Mouse (Mus musculus) frontal cortex, postnatal 10 days (tissue): ENCODE measurements at regions not wholly inside any gene's neighbourhood (a gene's known extent, or its start where the extent isn't known, plus 50 kb on each side); places are given as distances from the start of the nearest gene placed in this dataset.
A peak's percentile ranks its signal among the peaks of the same experiment; 100 is the strongest.

Experiments
- DNase-seq, 2 experiments: peaks; one replicate each; pipeline ENCODE4 v3.0.0; 2022; ENCODE audit warnings: low spot score in 2 of 2, mixed read lengths in 1 of 2

DNA sequence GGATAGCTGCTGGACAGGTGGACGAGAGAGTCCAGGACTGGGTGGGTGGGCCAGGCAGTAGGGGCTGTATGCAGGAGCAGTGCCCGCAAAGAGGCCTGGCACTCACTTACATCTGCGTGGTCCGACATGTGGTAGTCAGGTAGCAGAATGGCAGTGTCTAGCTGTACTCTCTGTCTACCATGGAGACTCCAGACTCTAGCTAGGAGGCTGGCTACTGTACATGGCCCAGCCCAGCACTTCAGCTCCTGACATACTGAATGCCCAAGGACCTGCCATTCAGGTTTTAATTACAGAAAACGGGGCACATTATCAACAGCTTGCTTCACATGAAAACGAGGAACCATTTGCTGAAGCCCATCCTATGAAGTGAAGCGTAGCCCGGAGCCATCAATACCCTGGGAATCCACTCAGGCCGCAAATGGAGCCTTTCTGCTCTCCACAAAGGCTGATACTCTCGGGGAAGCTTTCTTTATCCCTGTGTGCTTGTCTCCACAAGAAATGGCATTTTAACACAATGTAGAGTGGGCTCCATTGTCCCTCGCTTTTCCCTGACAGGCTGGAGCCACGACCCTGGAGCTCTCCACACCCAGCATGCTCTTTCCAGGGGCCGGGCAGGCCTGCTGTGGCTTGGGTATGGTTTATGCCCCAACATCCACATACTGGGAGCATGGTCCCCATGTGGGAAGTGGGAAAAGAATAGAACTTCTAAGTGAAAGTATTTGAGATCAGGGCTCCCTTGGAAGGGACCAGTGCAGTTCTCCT is 110.6 kb upstream of the A530016L24Rik start:
- DNase-seq: no peak

DNA sequence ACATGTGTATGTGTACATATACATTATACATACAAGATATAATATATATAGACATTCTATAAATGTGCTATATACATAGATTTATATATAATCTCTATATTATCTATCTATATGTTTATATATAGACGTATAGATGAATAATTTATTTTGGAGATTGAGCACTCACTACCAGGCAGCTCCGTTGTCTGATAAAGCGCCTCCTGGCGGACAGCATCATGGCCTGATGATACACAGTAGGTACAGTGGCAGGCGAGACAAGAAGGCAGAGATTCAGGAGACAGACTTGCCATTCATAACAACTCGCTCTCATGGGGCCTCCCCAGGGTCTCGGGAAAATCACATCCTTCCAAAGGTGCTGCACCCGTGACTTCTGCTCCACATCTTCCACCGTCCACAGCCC is 101.4 kb upstream of the A530016L24Rik start:
- no peak for DNase-seq

DNA sequence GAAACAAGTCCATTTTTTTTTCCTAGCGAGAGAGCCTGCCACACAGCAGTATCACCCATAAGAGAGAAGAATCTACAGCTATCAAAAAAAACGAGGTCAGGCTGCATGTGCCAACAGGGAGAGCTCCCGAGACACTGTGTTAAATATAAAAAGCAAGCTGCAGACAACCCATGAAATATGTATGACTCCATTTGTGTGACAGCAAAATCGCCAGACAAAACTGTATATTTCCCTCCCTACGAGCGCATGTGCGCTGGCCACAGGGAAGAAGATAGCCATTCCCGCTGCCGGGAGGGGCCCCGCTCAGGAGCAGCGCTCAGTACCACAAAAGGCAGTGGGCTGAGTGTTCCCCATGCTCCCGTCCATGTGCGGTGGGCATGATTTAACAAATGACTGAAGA is 93.3 kb upstream of the A530016L24Rik start:
- no peak for DNase-seq

DNA sequence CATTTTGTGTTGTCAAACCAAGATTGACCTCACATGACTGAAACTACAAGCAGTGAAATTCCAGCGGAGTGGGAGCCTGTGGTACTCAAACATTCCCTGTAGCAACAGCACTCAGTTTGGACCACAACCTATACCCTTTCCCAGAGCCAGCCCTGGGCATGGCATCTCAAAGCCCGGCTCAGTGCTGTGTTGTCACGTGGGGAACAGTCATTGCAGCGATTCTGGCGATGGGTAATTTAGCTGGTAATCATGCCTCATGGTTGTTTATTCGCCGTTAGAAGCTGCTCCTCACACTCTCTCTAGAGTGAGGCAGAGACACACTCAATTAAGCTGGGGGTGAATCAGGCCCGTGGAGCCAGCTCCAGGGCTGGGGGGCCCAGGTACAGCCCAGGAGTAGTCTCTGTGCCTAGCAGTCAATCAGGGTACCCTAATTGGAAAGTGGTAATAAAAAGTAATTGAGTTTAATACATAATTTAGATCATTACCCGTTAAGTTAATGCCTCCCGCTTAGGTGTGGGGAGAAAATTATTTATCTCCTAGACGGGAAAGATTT is 85.5 kb upstream of the A530016L24Rik start:
- DNase-seq: no peak

DNA sequence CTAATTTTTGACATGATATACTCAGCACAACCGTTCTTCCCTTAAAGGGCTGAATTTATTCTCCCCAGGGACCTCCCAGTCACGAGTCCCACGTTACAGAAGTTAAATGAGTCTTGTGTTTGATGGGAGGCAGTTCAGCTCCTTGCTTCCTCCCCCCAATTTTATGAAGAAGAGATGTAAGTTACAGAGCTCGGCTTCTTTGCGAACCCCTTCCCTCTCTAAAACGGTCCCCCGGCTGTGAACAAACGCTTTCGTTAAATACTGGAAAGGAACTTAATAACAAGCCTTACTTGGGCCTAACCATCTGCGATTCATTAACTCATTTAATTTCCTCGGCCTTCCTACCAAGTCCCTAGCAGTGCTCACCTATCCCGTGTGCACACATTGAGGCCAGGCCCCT is 84.9 kb upstream of the A530016L24Rik start:
- DNase-seq: no peak

DNA sequence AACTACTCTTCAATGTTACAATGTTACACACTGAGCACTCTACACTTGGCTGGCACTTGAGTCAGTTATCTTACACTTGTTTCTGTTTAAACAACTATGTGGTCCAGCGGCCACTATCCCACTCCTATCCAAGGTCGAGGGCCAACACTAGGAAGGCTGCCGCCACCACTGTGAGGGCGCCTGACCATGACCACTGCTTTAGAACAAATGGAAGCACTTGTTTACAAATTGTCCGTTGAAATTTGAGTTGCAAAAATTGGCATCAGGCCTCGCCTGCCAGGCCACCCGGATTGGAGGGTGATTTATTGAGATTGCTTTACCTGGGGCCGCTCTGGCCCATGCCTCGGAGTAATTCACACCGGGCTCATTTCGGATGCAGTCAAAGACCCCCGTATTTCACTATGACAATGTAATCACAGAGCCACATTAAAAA is 83.5 kb upstream of the A530016L24Rik start:
- DNase-seq: no peak

DNA sequence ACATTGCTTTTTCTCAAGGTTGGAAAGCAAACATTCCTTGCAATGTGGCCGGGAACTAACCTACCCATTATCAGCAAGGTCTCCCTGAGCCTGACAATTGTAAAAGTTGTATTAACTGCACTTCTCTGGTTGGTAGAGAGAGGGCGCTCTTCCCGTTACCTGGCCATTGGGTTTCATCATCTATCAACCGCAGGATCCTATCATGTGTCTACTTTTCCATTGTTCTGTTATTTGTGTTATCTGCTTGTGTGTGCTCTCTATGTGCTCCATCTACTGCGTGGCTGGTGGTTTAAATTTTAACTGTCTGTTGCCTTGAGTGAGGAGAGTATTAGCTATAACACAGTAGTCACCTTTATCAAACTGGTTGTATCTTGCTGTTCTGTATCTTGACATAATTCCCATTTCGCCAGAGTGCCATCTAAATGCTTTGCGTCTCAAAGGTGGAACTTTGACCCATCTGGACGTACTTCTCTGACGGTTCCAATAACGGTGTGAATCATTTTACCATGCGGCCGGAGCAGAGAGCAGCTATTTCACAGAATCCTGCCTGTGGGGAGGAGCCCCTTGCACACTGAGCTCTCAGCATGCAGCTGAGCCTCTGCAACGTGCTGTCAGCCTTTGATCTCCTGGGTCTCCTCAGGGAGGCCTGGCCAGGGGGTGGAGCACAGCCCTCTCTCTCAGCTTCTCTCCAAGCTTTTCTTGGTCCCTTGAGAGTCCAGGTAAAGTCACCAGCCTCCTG is 77.5 kb upstream of the A530016L24Rik start:
- no peak for DNase-seq

DNA sequence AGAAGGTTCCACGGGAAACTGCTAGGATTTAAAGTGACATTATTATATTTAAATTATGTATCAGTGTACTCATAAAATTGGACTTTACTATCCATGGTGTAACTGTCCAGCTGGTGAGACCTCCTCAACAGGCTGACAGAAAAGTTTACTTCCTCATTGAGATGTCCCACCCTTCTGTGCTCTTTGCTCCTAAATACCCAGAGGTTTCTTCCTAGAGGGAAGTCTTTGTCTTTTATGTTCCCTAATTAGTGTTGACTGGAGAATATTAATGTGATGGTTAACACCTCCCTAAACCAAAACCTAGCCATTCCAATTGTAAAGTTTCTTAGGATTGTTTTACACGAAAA is 76.9 kb upstream of the A530016L24Rik start:
- DNase-seq: no peak

DNA sequence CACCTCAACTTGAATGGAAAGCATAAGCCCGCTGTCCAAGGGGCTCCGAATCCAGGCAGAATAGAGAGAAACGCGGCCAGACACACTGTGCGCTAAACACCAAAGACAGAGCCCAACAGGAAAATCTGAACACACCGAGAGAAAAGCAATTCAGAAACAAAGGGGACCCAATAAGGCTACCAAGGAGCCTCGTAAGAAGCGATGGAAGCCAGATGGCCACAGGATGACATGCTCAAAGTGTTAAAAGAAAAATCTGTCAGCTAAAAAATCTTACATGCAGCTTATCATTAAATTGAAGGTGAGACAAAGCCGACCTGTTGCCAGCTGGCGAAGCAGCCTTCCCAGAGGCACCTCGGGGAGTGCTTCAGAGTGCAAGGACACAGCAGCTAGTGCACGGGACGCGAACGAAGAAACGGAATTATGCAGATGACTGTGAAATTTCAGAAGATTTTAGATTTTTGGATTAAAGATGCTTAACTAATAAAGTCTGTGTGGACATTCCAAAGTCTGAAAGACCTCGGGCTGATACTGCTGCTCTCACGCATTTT is 73.2 kb upstream of the A530016L24Rik start:
- DNase-seq: no peak

DNA sequence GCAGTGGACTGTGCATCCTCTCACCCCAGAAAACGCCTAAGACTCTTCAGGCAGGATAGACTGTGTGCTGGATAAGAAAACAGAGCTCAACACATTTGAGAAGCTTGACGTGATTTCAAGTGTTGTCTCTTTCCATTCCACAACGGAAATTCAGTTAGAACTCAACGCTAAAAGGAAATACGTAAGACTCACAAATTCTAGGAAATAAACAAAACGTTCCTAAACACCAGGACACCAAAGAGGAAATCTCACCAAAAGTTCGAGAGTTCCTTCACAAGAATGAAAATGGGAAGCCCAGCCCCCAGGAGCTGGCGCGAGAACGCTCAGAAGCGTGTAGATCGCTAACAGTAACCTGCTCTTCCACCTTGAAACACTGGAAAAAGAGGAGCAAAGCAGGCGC is 72.7 kb upstream of the A530016L24Rik start:
- no peak for DNase-seq

DNA sequence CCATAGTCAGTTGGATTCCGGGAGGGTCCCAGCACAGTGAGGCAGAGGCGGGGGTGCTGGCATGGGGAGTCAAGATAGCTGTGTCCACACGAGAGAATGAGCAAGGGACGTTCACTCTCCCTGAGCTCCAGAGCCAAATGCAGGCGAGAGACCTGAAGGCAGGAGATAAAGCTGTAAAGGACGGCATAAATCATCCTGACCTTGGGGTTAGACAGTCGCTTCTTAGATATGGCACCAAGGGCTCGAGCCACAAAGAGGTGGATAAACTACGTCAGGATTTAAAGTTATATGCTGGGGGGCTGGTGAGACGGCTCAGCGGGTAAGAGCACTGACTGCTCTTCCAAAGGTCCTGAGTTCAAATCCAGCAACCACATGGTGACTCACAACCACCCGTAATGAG is 70.6 kb upstream of the A530016L24Rik start:
- DNase-seq: no peak

DNA sequence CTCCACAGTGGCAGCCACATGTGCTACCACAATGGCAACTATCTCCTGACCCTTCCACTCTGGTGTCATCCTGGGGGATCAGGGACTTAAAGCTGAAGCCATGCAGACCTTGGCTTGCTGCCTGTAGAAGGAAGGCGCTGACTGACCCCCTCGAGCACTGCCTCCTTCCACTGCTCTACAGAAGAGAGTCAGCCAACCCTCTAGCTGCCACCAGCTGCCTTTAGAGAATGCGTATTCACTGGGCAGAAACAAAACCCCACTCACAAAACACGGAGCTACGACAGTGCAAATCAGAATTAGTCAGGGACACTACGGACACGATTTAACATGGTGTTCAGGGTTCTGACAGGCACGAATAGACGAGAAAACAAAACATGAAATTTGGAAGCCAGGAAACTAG is 67.1 kb upstream of the A530016L24Rik start:
- no peak for DNase-seq

DNA sequence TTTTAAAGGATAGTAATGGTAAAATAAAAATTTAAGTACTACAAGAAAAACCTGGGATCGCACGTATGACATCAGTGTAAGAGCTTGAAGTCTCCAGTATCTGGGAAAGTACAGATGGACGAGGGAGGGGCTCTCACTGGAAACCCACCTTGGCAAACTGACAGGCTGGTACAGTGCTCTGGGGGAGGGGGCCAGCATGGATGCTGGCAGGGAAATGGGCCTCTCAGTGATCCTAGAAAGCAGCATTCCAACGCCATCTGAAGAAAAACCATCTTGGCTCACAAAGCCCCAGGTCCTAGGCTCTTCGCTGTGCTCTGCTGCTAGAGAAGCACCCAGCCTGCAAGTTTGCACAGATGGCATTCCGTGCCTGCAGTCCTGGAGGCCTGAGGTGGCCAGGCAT is 65.1 kb upstream of the A530016L24Rik start:
- DNase-seq: no peak

DNA sequence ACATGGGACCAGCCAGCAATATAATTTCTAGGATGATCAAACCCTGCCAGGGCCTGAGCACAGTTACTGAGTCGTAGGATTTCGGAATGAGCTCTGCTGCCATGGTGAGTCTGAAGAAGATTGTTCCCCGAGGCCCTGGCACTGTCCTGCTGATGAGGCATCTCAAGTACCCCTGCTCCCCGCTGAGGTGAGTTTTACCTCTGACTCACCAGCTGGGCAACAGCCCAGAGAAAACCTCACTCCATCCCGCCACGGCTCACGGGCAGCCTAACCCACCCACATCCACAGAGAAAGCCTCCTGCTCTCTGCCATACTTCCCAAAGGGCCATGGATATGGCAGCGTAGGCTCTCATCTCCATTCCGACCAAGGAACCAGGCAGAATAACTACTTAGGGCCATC is 62.6 kb upstream of the A530016L24Rik start:
- DNase-seq: no peak

DNA sequence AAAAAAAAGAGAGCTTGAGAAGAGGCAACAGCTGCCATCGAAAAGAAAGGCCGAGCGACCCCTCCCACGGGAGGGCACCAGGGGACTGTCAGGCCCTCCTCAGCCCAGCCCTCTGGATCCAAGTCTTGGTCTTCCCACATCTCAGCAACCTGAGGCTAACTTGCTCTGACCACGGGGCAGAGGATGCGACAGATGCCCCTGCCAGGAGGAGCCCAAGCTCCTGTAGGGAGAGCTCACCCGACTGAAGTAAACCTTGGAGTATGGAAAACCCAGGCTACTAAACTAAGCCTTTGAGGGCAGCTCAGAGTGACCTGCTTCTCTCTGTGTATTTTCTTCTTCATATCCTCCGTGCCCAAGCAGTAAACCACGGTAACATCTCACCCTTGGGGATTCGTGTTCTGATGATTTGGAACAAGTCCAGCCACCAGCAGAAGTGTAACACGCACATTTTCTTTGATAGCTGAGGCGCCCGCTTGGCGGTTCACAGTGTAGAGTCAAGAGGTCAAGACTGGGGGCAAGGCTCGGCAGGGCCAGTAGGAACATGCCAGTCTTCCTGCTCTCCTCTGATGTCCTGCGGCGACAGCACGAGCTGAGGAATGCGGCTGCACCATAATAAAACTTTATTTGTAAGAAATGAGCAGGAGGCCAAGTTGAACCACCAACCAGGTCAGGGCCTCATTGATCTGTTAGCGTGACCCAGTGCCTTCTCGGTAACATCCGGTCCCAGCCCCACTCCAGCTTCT is 59.0 kb upstream of the A530016L24Rik start:
- no peak for DNase-seq

DNA sequence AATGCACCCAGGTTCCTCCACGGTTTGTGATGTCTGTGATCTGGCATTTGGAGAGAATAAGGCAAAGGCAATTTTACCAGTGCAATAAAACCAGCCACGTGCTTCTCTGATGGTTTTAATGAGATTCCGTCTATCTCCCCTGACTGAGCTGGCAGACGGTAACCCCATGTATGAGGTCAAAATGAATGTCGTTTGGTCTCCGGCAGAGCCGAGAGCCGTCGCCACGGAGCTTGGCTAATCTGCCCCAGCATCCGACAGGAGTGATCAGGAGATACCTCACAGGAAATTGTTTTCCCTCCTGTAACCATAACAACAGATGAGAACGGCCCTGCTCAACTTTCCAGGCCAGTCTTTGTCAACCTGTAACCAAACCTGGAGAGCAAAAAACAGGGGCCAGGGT is 55.9 kb upstream of the A530016L24Rik start:
- no peak for DNase-seq

DNA sequence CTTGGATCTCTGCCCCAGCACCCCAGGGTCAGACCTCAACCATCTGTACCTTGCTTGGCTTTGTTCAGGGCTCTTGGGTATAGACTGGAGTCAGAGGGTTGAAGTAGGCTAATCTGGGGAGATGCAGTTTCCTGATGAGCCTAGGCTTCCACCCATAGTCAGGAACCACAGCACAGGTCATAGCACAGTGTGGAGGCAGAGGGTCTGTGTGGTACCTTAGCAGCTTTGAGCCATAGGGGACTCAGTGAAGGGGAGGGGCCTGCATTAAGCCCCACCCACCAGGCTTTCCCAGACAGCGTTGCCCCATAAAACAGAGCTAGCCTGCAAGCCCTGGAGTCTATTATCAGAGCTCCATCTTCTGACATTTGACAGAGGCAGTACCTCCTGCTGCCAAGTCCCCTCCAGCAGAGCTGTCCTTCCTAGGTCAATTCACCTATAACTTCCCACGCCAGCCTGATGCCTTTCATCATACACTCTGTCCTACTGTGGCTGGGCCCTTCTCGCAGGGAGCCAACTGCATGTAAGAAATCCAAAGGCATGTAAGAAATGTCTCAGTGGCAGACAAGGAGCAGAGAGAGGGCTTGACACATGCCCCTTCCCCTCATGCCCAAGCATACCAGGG is 54.5 kb upstream of the A530016L24Rik start:
- no peak for DNase-seq

DNA sequence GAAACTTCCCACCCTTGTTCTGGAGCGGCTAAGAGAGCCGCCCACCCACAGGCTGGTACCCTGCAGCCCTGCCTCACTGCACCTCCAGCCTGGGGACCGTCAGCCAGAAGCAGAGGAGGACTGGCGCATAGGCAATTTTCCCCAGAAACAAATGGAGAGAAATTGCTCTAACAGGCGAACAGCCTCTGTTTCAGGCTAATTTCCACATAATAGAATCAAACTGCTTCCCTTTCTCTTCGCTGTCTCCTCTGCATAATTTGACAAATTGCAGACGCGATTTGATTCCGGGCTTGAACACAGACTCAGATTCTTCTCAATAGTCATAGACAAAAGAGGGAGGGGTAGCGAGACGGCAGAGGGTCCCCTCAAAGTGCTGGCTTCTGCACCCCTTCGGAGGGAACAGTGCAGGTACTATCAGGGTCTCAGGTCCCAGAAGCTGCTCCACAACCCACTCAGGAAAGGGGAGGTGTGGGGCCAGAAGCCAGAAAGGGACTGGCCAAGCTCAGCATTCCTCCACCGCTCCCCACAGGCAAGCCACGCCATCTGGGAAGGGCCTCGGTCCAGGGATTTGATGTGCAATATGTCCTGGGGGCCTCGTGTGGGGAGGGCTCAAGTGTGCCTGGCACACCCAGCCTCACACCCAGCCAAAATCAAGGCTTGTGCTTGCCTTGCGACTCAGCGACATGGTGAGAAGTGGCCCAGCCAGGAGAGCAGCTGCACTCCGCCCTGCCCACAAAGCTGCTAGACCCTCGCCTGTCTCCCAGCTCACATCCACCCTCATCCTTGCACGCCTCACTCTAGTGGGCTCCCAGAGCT is 53.7 kb upstream of the A530016L24Rik start:
- DNase-seq: peak; percentile 34 to 41

DNA sequence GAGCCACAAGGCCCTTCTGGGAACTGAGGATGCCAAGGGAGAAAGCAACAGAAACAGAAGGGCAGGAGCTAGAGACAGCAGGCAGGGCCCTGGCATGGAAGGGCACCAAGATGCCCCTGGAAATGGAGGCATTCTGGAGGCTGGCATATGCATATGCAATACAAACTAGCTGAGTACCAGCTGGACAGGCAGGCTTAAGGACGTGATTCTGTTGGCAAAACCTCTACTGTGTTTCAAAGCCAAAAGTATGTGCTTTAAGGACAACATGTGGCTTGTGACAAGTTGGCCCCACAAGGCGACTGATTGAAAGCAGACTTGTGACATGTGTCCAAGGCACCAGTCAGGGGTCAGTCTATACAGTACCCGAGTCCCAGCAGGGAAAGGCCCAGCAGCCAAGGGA is 52.2 kb upstream of the A530016L24Rik start:
- no peak for DNase-seq

DNA sequence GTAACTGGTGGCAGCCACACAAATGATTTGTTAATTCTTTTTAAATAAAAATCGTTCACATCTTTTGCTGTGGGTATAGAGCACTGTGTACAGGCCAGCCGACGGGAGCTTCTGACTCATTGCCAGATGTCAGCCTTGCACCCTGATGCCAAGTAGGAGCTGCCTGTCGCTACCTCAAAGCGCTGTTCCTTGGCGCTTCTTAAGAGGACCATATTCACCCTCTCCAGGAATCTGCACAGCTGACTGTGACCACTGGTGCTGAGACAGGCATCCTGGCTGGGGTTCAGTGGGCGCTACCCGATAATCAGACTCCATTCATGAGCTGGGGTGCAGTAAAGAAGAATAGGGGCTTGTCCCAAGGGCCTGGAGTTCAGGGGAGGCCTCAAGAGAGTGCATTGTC is 51.0 kb upstream of the A530016L24Rik start:
- no peak for DNase-seq
